Mouse (Mus musculus) liver, adult 2 months (tissue): Measurements from ENCODE around the gene Ddc. TPM values are rescaled to one million over a fixed set of nuclear protein-coding genes. Genes with fewer than 3 reads are reported as not detected.
A peak's percentile ranks its signal among the peaks of the same experiment; 100 is the strongest.

Experiments used
- DNase-seq: peaks from one replicate; pipeline ENCODE4 v3.0.0-alpha.2; 2011; ENCODE audit warnings: low read depth, low spot score; ENCODE audit errors: extremely low read depth
- H3K27ac ChIP-seq: fragments of 200-500 bp; replicated peaks from 2 replicates; pipeline ENCODE4 v1.5.1; 2012; ENCODE audit warnings: low read depth, mild to moderate bottlenecking, control low read depth, inconsistent platforms, low read length; ENCODE audit not compliant: insufficient read depth
- H3K27me3 ChIP-seq: fragments of 200-500 bp; 2 replicates; pipeline ENCODE4 v1.6.1; 2012; ENCODE audit warnings: mild to moderate bottlenecking, moderate library complexity, low read length, inconsistent platforms; ENCODE audit not compliant: control insufficient read depth, insufficient read depth
- H3K36me3 ChIP-seq: fragments of 200-500 bp; 2 replicates; pipeline ENCODE4 v1.6.1; 2012; ENCODE audit warnings: low read length, inconsistent platforms; ENCODE audit not compliant: control insufficient read depth, insufficient read depth
- H3K4me1 ChIP-seq: fragments of 200-500 bp; 2 replicates; pipeline ENCODE4 v1.6.1; 2011; ENCODE audit warnings: low read length; ENCODE audit not compliant: control insufficient read depth, insufficient read depth
- H3K4me3 ChIP-seq: fragments of 200-500 bp; 2 replicates; pipeline ENCODE4 v1.5.1; 2011; ENCODE audit warnings: low read depth, mild to moderate bottlenecking, control low read depth, low read length, moderate library complexity; ENCODE audit not compliant: insufficient read depth
- H3K79me2 ChIP-seq: fragments of 200-500 bp; 2 replicates; pipeline ENCODE4 v1.6.1; 2012; ENCODE audit warnings: inconsistent platforms, mild to moderate bottlenecking, low read length, moderate library complexity; ENCODE audit not compliant: control insufficient read depth, insufficient read depth
- H3K9ac ChIP-seq: fragments of 200-500 bp; 2 replicates; pipeline ENCODE4 v1.6.1; 2012; ENCODE audit warnings: low read depth, mild to moderate bottlenecking, control low read depth, inconsistent platforms, low read length
- CTCF ChIP-seq: fragments of 200-500 bp; IDR thresholded peaks from 2 replicates; pipeline ENCODE4 v1.5.1; 2011; ENCODE audit warnings: low read depth, low read length, control low read depth
- POLR2A ChIP-seq: fragments of 200-500 bp; IDR thresholded peaks from 2 replicates; pipeline ENCODE4 v1.6.1; 2011; ENCODE audit warnings: low read length, control low read depth; ENCODE audit not compliant: insufficient read depth; ENCODE audit errors: extremely low read depth
- WGBS: fragments of 180-500 bp; shearing (Covaris S2); methylation state at CpG from one replicate; pipeline ENCODE4 v1.1.7; 2018; 5-methylcytosine and 5-hydroxymethylcytosine counted together
- polyA plus RNA-seq: library from polyadenylated mRNA; depleted of rRNA; stranded (reverse); fragments of >200 nt; gene quantifications from 2 replicates; pipeline ENCODE4 v1.2.3, GENCODE M21; 2012
- total RNA-seq: library from RNA; depleted of rRNA; stranded (reverse); fragments of >200 nt; gene quantifications from 2 replicates; pipeline ENCODE4 v1.2.3, GENCODE M21; 2014

Gene Ddc
- total and polyA plus RNA-seq, 2 experiments: 56.4 to 82.3 TPM

DNA sequence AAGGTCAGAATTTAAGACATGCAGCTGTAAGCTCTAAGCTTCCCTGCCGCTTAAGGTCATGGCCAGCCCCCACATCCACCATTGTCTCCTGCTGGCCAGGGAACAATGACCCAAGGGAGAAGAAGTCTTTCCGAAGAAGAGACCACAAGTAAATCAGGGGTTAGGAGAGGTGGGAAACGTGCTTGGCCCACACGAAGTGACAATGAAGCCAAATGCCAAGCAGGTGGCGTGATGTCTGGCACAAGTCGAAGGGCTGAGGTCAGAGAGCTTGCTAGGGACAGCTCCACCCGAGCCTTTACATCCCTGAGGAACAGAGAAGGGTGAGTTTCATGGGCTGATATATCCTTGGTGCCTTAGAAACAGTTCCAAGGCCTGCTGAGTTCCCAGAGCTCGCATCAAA is 52.9 kb downstream of the Ddc start:
- no peak for TF ChIP-seq CTCF
- TF ChIP-seq POLR2A: no peak
- no peaks in the 10 kb centered on the region for H3K27me3 ChIP-seq
- H3K9ac ChIP-seq: no peak overlapping the region
- no peaks in the 10 kb centered on the region for H3K79me2 ChIP-seq
- peak overlapping the region; percentile 56 for H3K27ac ChIP-seq
- peak; percentile 48 for DNase-seq
- WGBS: 74% methylated on average over 8 of the region's 8 CpGs
- H3K4me3 ChIP-seq: no peak overlapping the region
- H3K36me3 ChIP-seq: peaks cover 42% of the 10 kb centered on the region
- peaks cover 6% of the 10 kb centered on the region for H3K4me1 ChIP-seq

DNA sequence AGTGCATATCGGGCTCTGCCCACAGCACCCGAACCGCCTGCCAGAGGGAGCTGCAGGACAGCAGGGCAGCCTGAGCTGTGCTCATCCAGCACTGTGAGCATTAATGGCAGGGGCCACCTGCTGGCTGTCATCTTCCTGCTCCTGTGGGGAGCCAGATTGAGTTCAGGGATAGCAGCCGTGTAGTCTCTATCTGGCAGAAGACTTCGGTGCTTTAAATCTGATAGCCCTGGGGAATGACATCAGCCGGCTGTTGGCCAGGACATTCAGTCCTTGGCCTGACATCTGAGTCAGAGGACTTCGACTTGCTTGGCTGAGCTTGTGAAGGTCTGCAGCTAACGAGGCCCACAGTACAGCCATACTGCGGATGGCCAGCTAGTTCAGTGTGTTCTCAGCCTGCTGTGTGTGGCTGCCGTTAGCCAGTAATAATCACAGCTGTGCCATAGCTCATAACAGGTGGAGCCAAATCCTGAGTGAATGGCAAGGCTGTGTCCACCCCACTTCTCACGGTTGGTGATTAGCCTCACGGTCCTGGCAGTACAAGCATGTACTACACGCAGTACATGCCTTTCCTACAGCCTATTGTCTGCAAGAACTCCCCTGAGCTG is 53.5 kb downstream of the Ddc start:
- H3K36me3 ChIP-seq: peaks cover 43% of the 10 kb centered on the region
- no peak overlapping the region for H3K4me3 ChIP-seq
- H3K9ac ChIP-seq: no peak overlapping the region
- H3K27ac ChIP-seq: peak overlapping the region; percentile 56
- 33% methylated on average over 13 of the region's 13 CpGs for WGBS
- peak; percentile 94 for DNase-seq
- H3K4me1 ChIP-seq: peaks cover 6% of the 10 kb centered on the region
- TF ChIP-seq CTCF (peak; percentile 63), POLR2A (no peak)
- H3K27me3 ChIP-seq: no peaks in the 10 kb centered on the region
- no peaks in the 10 kb centered on the region for H3K79me2 ChIP-seq

DNA sequence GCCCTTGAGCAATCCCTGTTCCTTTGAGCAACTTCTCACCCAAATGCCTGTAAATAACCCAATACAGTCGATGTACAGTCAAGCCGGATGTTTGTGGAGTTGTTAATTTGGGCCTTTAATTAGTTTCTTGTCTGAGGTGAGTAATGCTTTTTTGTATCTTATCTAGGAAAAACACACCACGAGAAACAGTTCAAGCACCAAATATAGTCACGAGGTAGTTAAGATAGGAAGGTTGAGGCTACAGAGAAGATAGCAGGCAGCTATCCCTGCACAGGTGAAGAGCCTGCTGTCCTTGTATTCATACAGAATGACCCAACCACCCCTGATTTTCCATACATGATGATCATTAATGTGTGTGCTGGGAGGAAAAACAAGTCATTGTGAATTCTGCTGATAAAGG is 56.4 kb downstream of the Ddc start:
- DNase-seq: no peak
- 72% methylated on average over 4 of the region's 4 CpGs for WGBS

DNA sequence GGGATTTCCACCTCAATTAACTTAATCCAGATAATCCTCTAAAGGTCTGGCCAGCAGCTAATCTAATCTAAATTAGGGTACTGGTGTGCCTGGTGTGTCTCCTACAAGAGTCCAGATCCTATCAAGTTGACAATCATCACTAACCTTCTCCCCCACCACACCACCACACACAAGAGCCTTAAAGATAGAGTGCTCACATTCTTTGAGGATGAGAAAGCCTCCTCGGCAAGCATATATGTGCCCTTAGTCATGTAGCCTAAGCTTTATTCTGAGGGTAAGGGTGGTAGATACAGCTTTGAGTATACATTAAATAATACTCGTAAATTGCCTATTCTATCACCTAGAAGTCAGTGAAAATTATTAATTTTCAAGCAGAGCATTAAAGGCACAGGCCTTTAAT is 57.2 kb downstream of the Ddc start:
- no peak for DNase-seq

More for the DNA sequence above, 56.4 kb downstream of the Ddc start:
- no peak for TF ChIP-seq CTCF
- no peak for TF ChIP-seq POLR2A
- H3K4me3 ChIP-seq: no peak overlapping the region
- no peaks in the 10 kb centered on the region for H3K79me2 ChIP-seq
- H3K9ac ChIP-seq: no peak overlapping the region
- H3K4me1 ChIP-seq: peaks cover 6% of the 10 kb centered on the region
- no peak overlapping the region for H3K27ac ChIP-seq
- no peaks in the 10 kb centered on the region for H3K27me3 ChIP-seq
- H3K36me3 ChIP-seq: peaks cover 54% of the 10 kb centered on the region

DNA sequence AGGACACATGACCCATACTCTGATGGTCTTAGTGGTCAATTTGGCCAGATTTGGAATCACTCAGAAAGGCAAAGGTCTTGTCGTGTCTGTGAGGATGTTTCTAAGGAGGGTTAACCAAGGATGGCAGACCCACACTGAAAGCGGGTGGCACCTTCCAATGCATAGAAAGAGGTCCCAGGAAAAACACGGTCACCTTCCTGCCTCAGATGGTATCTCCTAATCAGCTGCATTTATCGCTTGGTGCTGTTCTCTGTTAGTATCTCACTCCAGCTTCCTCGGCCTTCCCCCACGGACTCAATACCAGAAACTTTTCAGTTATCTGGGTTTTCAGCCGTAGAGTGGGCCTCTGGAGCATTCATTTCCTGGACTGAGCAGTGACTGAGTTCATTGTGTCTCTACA is 58.1 kb downstream of the Ddc start:
- Histone ChIP-seq H3K27me3 (no peaks in the 10 kb centered on the region), H3K4me1 (peaks cover 7% of the 10 kb centered on the region), H3K9ac (no peak overlapping the region), H3K79me2 (no peaks in the 10 kb centered on the region), H3K4me3 (no peak overlapping the region), H3K36me3 (peaks cover 56% of the 10 kb centered on the region), H3K27ac (no peak overlapping the region)
- WGBS: 90% methylated on average over 7 of the region's 7 CpGs
- no peak for DNase-seq
- no peak for TF ChIP-seq CTCF
- TF ChIP-seq POLR2A: no peak

More for the DNA sequence above, 57.2 kb downstream of the Ddc start:
- 98% methylated on average over 2 of the region's 2 CpGs for WGBS
- no peak overlapping the region for H3K9ac ChIP-seq
- H3K27me3 ChIP-seq: no peaks in the 10 kb centered on the region
- H3K27ac ChIP-seq: no peak overlapping the region
- peaks cover 60% of the 10 kb centered on the region for H3K36me3 ChIP-seq
- H3K79me2 ChIP-seq: no peaks in the 10 kb centered on the region
- TF ChIP-seq CTCF (no peak), POLR2A (no peak)
- H3K4me1 ChIP-seq: peaks cover 8% of the 10 kb centered on the region
- no peak overlapping the region for H3K4me3 ChIP-seq

DNA sequence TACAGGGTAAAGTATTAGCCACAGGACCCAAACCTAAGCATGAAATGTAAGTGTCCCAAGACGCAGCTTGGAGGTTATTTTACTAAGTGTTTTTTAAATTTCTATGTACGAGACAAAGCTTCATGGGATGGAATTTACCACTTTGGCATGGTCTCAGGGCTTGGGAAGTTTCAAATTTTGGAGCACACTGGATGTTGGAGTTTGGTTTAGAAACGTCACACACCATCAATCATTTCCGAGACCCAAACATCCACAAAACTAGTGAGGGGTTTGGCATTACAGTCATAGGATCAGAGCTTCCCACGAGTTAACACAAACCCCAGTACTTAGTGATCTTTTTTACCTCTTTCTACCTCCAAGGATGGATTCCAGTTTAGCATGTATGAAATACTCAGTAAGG is 60.6 kb downstream of the Ddc start:
- H3K4me3 ChIP-seq: no peak overlapping the region
- no peak for DNase-seq
- no peak overlapping the region for H3K27ac ChIP-seq
- 90% methylated on average over 5 of the region's 5 CpGs for WGBS
- H3K79me2 ChIP-seq: no peaks in the 10 kb centered on the region
- no peak overlapping the region for H3K9ac ChIP-seq
- TF ChIP-seq CTCF: no peak
- no peak for TF ChIP-seq POLR2A
- peaks cover 17% of the 10 kb centered on the region for H3K4me1 ChIP-seq
- H3K36me3 ChIP-seq: peaks cover 45% of the 10 kb centered on the region
- no peaks in the 10 kb centered on the region for H3K27me3 ChIP-seq
